Mouse (Mus musculus) embryo, embryonic 10.5 days (tissue): ENCODE data around the gene Micall1.

Source experiments
- DNase-seq: peaks from one replicate; pipeline ENCODE4 v3.0.0-alpha.2; 2015; ENCODE audit warnings: low spot score

Gene Micall1

DNA sequence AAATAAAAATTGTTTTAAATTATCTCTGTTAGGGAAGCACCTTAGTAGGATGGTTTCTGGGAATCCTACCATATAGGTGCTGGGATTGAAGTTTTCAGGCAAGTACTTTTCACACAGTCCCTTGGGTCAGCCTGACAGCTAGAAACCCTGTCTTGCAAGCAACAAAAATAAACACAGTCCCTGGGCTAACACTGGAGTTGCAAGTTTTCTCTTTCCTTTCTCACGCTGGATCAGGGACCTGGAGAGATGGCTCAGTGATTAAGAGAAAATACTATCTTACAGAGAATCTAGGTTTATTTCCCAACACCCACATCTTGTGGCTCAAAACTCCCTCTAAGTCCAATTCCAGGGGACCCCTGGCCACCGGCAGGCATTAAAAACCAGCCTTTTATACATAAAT, 11.6 kb upstream of the Micall1 start:
- DNase-seq, result no peak

DNA sequence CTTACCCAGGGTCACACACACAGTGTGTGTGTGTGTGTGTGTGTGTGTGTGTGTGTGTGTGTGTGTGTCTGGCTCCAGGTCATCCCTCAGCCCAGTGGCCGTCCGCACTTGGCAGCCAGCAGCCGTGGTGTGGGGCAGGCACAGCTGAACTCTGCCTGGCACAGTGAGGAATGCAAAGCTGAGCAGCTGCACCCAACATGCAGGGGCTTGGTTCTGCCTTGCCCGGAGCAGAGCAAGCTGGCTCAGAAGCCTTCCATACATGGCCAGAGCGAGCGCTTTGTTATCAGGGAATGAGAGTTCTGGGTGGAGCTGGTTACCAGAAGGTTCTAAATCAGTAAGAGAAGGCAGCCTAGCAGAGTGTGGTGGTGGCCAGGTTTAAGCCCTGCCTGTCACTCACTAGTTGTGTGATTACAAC, 11.1 kb upstream of the Micall1 start:
- DNase-seq, result no peak

DNA sequence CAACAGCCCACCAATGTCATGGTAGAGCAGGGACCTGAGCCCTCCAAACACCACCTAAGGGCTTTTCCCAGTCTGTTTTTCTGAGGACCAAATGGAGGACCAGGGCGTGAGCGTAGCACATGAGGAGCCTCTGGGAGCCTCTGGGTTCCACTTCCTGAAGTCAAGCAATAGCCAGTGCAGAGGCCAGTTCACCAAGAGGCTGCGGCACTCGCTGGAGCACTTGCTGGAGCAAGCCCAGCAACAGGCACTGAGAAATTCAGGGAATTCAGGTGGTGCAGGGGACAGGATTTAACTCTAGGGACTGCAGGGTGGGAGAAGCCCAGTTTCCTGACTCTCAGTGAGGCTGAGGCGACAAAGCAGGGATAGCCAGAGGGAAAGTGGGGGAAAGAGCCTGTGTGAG, 10.5 kb upstream of the Micall1 start:
- DNase-seq, result no peak

DNA sequence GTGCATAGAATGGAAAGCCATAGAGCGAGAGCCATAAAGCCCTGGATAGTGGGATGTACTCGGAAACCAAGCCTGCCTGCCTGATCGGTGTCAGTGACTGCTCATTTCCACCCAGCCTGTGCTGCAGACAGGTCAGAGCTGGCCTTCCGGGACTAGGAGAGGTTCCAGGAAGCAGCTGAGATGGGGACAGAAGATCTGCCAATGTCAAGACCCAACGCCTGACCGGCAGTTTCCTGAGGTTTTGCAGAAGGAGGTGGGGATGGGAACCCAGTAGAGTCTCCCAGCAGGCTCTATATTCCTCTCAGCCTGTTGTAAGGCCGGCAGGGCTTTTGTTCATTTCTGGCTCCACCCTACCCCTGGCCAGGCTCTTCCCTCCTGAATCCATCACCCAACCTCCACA, 9.8 kb upstream of the Micall1 start:
- no peak for DNase-seq

DNA sequence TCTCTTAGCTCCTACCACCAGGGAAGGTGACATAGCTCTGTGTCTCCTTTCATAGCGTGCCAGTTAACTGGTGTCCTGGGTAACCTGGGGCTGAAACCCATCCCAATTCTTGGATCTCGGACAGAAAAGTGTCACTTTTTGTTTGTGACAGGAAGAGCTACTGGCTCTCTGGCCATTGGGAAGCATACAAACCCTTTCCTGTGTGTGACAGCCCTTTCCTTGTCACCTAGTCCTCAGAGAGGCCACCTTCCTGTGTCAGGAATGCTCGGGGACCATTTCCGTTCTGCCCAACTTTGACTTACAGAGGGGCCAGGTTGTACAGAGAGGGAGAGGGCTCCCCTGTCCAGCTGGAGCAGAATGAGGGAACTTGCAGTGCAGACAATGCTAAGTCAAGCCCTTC, 9.2 kb upstream of the Micall1 start:
- DNase-seq, result no peak

DNA sequence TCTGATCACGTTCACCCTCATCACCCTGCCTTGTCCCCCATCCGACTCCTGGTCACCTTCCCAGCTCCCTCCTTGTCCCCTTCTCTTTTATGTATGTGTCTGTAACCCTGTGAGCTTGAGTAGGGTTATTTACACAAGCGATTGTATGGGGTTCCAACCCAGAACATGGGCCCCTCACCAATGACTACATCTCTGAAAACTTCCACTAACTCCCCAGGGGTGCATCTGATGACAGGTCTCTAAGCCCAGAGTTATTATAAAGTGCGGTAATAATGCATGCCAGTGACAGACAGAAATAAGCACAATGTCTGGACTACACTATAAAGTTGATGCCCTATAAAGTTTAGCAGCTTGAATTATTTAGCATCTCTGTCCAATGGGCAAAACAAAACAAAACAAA, 8.3 kb upstream of the Micall1 start:
- DNase-seq, result no peak

DNA sequence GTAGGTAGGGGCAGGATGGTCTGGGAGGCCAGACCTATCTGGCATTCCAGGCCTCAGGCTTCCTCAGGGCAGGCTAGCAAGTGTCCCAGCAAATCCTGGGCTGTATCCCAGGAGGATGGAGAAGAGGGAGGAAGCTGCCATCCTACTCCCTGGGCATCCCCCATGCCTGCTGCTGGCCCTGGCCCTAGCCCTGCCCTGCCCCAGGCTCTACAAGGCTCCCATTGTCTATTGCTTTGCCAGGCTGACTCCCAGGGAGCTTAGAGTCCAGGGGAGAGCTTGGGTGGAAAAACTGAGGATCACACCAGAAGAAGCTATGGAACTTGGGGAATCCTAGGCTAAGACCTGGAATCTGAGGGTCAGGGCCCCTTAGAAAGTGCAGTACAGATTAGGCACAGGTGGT, 7.2 kb upstream of the Micall1 start:
- no peak for DNase-seq

DNA sequence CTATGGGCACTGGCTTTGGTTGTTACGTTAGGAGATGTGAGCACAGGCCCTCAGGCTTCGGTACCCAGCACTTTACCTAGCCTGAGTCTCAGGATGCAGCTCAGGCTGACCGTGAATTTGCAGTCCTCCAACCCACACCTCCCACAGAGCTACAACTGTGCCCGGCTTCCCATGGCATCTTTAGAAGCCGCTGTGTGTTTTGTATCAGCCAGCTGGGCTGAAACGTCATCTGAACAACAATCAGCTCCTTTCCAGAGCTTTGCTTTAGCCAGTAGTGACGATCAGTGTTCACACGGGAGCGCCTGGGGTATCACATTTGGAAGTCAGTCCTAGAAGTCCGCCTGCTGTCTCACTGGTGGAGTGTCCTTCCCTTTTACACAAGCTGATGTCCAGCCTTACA, 5.4 kb upstream of the Micall1 start:
- no peak for DNase-seq

DNA sequence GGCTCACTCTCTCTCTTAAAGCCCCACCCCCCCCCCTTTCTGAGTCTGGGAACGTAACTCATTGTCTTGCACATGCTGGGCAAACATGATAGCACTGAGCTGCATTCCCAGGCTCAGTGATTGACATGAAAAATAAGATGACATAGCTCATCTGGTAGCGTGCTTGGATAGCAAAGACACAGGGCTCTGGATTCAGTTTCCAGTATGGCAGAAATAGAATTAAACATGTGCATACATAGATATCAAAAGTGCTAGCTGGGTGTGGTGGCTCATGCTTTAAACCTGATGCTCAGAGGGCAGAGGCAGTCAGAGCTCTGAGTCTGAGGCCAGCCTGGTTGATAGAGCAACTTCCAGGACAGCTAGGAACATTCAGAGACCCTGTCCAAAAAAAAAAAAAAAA, 2.9 kb upstream of the Micall1 start:
- DNase-seq, result no peak

DNA sequence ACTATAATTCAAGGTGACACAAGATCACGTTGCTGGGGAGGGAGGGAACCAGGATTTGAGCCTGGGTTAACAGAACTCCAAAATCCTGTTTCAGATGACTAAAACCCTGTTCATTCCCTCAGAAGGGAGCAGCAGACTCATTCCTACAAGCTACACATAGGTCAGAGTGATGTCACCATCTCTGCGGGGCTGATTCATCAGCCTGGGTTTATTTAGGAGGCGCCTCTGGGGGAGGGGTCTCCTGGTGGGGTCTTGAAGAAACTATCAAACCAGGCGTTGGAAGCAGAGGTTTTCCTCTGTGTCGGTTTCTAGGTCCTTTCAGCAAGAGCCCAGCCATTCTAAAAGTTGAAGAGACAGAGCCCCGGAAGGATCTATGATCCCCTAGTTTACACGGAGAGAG, 732 bp upstream of the Micall1 start:
- peak; percentile 48 for DNase-seq

DNA sequence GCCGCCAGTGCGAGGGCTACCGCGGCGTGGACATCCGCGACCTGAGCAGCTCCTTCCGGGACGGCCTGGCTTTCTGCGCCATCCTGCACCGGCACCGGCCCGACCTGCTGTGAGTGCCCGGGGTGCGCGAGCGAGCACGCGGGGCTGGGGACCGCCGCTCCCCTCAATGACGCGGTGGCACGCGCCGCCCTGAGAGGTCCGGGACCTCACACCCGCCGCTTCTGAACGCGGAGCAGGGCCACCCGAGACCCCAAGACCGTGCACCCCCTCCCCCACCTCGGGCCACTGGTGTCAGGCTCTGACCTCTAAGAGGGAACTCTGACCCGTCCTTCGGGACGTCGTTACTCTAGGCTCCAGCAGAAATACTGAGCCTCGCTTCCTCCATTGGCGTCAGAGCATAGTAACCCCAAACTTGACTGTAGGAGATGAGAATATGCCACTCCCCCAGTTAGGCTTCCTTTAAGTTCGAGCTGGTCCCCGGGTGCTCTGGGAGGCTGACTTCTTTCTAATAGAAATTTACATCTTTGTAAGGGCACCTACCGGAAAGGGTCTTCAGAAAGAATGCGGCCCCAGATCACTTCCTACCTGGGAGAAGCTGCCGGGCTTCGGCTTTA, 730 bp downstream of the Micall1 start:
- DNase-seq, result peak; percentile 48

DNA sequence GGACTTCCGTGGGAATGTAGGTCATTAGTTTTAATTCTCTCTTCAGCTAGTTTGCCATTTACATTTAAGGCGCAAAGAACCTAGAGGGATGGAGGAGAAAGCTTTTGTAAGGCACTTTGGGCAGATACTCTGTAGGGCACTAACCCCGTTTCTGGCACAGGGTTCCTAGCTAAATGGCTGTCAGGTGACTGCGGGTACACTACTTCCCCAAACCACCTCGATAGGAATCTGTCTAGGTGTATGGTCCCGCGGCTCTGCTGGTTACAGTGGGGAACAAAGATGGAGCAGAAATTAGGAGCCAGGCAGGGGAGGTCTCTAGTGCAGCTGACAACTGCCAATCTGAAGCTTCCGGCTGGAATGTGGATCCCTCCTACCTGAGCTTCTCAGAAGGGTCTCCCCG, 1.3 kb downstream of the Micall1 start:
- DNase-seq, result peak; percentile 17

DNA sequence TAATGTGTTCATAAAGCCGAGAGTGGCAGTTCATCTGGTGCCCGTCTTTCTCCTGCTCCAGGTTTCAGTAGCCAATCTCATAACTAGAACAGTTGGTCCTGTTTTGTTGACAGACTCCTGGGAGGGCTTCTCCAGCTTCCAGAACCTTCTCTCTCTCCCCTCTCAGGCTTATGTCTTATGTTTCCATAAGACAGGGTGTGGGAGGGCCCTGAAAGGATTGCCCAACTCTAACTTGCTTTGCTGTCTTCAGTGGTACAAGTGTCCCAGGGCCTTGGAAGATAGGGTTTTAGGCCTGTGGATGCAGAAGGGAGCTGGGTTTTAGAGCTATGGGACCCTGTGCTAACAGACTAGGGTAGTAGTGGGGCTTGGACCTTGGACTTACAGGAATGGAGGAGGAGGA, 1.8 kb downstream of the Micall1 start:
- DNase-seq, result no peak

DNA sequence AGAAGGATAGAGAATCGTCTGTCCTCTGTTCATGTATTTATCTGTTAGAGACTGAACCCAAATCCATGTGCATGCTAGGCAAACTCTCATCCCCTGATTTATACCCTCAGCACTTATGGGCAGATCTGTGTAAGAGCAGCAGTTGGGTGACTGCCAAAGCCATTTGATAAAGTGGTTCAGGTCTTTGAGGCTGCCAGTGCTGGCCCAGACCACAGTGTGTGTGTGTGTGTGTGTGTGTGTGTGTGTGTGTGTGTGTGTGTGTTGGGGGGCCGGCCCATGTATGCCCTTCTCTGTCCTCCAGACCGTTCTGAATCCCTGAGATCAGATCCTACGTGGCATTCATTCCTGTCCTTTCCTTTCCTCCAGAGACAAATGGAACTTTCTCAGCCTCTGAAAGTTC, 3.1 kb downstream of the Micall1 start:
- DNase-seq, result no peak

DNA sequence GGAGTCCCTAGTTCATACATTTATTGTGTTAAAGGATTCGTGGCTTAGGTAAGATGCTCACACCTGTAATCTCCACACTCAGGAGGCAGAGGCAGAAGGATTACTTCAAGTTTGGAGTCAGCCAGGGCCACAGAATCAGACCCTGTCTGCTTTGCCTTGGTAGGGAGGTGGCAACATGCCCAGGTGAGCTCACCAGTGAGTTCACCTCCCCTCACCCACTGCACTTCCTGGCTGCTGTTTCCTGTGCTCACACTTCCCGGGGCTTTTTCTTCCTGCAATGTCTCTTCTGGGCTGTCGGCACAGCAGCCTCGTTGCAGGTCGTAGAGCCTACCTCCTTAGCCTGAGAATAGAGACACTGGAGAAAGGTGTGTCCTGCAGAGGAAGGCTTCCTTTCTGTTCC, 6.6 kb downstream of the Micall1 start:
- no peak for DNase-seq

DNA sequence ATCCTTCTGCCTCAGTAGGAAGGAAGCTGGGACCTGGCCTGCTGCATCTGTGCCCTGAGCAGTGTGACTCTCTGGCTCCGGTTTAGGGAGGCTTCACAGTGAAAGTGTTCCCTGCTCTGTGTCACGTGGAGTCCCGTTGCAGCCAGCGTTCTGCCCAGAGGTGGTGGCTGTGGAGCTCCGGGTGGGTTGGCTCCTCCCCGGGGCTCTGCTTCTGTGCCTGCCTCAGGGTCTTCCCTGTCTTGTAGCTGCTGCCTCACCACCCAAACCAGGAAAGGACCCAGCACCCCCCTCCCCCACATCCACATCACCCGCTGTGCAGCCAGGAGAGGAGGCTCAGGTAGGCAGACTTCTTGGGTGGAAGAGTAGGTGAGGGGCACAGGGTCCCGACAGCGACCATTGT, 10.8 kb downstream of the Micall1 start:
- no peak for DNase-seq

DNA sequence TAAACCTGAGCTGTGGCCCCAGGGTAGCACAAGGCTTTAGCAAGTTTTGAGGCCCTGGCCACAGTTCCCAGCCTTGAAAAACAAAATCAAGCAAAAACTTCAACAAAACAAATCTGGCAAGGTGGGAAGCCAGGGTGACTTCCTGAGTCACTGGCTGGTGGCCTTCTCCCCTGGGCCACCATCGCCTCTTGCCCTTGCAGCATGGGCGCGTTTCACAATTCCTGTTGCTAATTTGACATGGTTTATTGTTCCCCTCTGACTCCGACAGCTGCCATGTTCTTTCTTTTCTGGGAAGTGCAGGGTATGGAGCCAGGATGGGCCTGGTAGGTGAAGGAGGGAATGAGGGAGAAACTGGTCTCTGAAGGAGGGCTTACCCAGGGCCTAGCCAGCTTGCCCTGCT, 13.4 kb downstream of the Micall1 start:
- DNase-seq, result no peak

DNA sequence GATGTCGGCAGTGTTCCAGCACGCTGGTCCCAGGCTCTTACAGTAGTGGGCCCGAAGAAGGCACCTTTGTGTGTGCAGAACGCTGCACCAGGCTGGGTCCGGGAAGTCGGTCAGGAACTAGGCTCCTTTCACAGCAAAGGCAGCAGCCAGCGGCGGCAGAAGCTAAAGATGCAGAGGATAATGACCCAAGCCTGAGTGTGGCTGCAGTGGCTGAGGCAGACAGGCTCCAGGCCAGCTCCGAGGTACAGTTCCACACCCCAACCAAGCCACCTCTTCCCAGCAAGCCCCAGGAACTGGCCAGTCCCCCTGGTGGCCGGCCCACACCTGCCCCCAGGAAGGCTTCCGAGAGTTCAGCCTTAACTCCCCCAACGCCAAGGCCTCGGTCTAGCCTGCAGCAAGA, 13.8 kb downstream of the Micall1 start:
- no peak for DNase-seq

DNA sequence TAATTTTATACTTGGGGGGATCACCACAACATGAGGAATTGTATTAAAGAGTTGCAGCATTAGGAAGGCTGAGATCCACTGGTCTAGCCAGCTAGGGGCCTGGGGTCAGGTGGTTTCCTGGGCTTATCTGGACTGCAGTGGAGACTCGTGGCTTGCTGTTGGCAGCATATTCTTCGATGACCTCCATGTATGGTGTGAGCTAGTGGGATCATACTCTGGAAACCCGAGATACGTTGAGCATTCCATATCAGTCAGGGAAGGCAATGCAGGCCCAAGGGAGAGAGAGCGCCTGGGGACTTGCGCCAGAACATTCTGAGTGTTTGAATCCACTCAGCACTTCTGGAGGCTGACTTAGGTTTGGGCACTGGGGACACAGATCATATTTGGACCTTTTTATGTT, 15.1 kb downstream of the Micall1 start:
- DNase-seq, result no peak

DNA sequence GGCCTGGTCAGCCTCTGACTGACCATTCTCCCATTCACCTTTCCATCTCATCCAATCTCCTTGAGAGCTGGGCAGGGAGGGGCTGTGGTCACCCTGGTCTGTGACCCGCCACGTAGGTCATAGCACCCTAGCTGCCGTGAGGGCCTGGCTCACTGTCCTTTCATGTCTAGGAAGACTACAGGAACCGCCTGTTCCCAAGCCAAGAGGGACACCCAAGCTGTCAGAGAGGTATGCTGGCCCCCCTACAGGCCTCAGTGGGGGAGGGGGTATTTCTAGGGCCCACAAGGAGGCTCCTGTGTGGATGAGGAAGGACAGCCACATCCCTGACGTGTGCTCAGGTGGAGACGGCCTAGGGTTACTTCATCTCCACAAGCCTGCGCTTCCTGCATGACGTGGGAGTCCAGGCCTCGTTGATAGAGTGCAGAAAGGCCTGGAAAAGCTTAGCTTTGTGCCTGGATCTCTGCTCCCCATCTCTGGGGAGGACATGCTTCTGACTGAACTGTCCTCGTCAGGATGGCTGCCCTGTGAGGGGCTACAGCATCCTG, 15.7 kb downstream of the Micall1 start:
- DNase-seq, result no peak

DNA sequence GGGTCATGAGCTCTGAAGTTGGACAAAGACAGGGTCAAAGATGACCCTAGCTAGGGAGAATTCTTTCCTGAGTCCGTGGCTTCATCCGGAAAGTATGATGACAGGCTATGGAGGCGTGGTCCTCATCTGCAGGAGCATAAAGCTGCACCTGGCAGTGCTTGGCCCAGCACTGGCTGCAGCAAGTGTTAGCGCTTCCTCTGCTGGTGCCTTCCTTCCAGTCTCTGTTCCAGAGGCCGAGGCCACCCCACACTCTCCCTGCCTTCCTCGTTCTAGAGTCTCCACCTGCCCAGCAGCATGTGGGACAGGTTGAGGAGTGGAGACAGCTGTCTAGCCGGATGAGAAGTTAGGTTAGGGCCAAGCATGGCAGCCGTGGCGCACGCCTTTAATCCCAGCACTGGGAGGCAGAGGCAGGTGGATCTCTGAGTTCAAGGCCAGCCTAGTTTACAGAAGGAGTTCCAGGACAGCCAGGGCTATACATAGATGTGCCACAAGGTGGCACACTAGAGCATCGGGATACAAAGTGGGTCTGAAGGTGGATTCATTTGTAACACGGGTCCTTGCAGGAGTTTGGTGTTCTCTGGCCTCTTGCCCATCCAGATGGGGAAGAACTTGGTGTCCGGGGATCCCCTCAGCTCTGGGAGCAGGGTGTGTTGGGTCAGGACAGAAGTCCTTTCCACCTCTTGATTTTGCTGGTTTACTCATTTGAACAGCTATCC, 17.7 kb downstream of the Micall1 start:
- DNase-seq, result peak; percentile 70

DNA sequence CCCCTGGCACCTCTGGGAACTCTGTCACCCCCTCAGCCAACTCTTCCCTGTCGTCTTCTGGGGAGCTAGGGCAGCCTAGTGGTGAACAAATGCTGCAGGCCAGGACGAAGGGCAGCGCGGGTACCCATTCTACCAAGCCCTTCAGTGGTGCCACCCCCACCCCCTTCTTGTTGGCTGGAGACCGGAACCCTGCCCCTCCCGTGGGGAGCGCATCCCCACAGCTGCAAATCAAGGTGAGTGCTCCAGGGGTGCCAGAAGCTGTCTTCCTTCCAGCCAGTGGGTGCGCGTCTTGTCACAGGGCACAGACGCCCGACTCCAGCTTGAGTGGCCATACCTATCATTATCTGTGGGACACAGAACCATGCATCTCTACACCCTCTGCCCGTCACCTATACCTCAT, 18.4 kb downstream of the Micall1 start:
- no peak for DNase-seq

DNA sequence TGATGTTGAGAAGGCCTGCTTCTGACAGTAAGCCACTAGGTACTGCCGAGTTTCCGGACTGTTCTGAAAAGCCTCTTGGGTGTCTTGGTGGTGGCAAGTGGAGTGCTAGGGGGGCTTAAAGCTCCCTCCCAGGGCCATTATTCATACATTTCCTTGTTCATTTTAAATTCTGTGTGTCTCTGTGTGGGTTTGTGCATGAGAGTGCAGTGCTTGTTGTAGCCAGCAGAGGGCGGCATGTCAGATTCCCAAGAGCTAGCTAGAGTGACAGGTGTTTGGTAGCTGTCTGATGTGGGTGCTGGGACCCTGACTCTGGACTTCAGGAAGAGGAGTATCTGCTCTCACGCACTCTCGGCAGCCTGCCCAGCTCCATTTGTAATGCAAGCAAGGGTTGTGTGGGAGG, 19.5 kb downstream of the Micall1 start:
- no peak for DNase-seq

DNA sequence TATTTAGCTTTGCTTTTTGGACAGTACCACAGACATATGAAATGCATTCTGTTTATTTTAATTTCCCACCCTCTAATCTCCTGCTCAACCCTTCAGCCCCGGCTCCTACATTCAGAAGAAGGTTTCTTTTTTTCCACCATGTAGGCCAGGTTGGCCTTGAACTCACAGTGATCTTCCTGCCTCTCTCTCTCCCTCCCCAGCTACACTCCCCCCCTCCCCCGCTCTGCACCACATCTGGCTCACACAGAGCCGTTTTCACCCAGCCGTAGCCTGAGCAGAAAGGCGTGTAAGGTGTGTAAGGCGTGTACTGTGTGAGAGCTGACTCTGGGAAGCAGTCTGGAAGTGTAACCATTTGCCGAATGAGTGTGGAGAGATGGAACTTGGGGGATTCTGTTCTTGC, 20.6 kb downstream of the Micall1 start:
- DNase-seq, result no peak
